ENCODE assay signal across 10 mouse cellular contexts in genomic region chr12:73788850-73789249, GRCm38 (mm10).
DNase-seq lines count a peak whose midpoint lies in the region; ATAC-seq lines count a peak whose summit lies in the region.
"Had no signal": no experiment of that assay in that cellular context is flagged by ENCODE, and none has a peak within 500 bp of the region (broad histone marks: within the 10 kb centered on the region; RNA-seq: fewer than 3 reads in every experiment).

No protein-coding gene starts in this region.

- peak; percentile 76 to 81 for DNase-seq in adrenal gland, adult (ENCODE audit: inconsistent age in 2 of 2, low spot score in 1 of 2)
- no peak for DNase-seq in adrenal gland, adult 18-20 months (ENCODE audit: low spot score in 2 of 2)
- peak; percentile 28 for DNase-seq in kidney, adult 9 months
- peak; percentile 49 for DNase-seq in retina, postnatal 1 day
- no peak for DNase-seq in retina, embryonic 14.5 days (ENCODE audit: low spot score)
- DNase-seq in testis, postnatal 14 days (ENCODE audit: low spot score): peak; percentile 62
- no peak for DNase-seq in spleen, postnatal 10 days (ENCODE audit: low spot score in 2 of 2)

- WGBS in kidney, embryonic 14.5 days: 56% methylated on average over 3 of the region's 3 CpGs

- H3K4me2 ChIP-seq in kidney, embryonic 14.5 days (replicated peaks; ENCODE audit: low read depth, low read length): no peak overlapping the region
- H3K4me2 ChIP-seq: forebrain, embryonic 12.5 days; liver, embryonic 11.5 days had no signal

- H3K9me3 ChIP-seq in kidney, embryonic 14.5 days (ENCODE audit: control insufficient read depth, low read length): no peaks in the 10 kb centered on the region
- H3K9me3 ChIP-seq: forebrain, embryonic 12.5 days had no signal

- H3K4me1 ChIP-seq in kidney, embryonic 14.5 days (ENCODE audit: control insufficient read depth, insufficient read depth, low read length): peaks cover 10% of the 10 kb centered on the region

- H3K36me3 ChIP-seq in kidney, embryonic 14.5 days (ENCODE audit: control insufficient read depth, insufficient read depth, low read length): no peaks in the 10 kb centered on the region
- H3K36me3 ChIP-seq: forebrain, embryonic 12.5 days had no signal

- no peak overlapping the region for H3K4me3 ChIP-seq in kidney, embryonic 14.5 days (ENCODE audit: low read length)
- H3K4me3 ChIP-seq: forebrain, embryonic 12.5 days had no signal

- no peak overlapping the region for H3K9ac ChIP-seq in kidney, embryonic 14.5 days (ENCODE audit: low read depth, low read length)
- H3K9ac ChIP-seq: forebrain, embryonic 12.5 days had no signal

- ATAC-seq in kidney, embryonic 14.5 days (ENCODE audit: low FRiP score, low TSS enrichment): no peak

- no peak overlapping the region for H3K27ac ChIP-seq in kidney, embryonic 14.5 days (ENCODE audit: low read depth, low read length)
- H3K27ac ChIP-seq: forebrain, embryonic 12.5 days had no signal

- H3K27me3 ChIP-seq in kidney, embryonic 14.5 days (ENCODE audit: control insufficient read depth, insufficient read depth, low read length): no peaks in the 10 kb centered on the region

Comparison
In these comparisons a context has a peak if more than half of its experiments do, and no peak if none do; other contexts are left out.
1. DNase-seq: peak in adrenal gland, adult (2 of 2), kidney, adult 9 months (single experiment), retina, postnatal 1 day (single experiment) and testis, postnatal 14 days (single experiment); none in adrenal gland, adult 18-20 months (0 of 2), retina, embryonic 14.5 days (single experiment) and spleen, postnatal 10 days (0 of 2).